Mouse (Mus musculus): Measurements from ENCODE around the gene Btd. TPM values are rescaled to one million over a fixed set of nuclear protein-coding genes. Genes with fewer than 3 reads are reported as not detected.
A peak's percentile ranks its signal among the peaks of the same experiment; 100 is the strongest.

Btd gene
- polyA plus RNA-seq, 1 experiment, result 14.7 TPM

DNA sequence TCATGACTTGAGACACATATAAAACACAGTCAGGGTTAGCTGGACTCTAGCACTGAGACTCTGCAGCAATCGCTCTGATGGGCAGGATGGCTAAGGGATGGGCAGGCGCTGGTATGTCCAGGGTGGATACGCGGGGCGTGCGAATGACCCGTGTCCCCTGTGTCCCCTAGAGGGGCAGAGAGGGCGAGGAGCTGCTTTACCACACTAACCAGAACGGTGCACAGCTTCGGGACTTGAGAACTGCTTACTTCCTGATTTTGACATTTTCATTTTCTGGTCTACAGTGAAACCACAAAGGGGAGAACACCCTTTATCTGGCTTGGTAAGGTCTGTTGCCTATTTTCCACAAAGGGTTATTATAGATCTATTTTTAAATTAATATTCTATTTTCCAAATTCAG is 44.9 kb downstream of the Btd start:
- no peaks in the 10 kb centered on the region for H3K36me3 ChIP-seq (ENCODE audit: control insufficient read depth, insufficient read depth)
- H3K27me3 ChIP-seq (ENCODE audit: control insufficient read depth, insufficient read depth, insufficient read length), result no peaks in the 10 kb centered on the region
- no peak for TF ChIP-seq TCF12 (IDR thresholded peaks at IDR 0.05; ENCODE audit: insufficient read depth, poor library complexity, severe bottlenecking)
- TF ChIP-seq MYOD1 (IDR thresholded peaks at IDR 0.05; ENCODE audit: control insufficient read depth in 1 of 3, insufficient read length in 2 of 3, low read depth in 2 of 3), result no peak
- no peak for TF ChIP-seq POLR2AphosphoS2 (IDR thresholded peaks at IDR 0.05; ENCODE audit: insufficient read length, low read depth)
- no peak for TF ChIP-seq REST (IDR thresholded peaks at IDR 0.05; ENCODE audit: insufficient read depth, insufficient read length)
- H3K4me2 ChIP-seq (ENCODE audit: low read depth), result no peak overlapping the region
- H3ac ChIP-seq (ENCODE audit: control insufficient read depth, insufficient read length), result no peak overlapping the region
- no peak overlapping the region for H3K4me3 ChIP-seq
- H3K79me2 ChIP-seq (ENCODE audit: control insufficient read depth, insufficient read depth), result no peaks in the 10 kb centered on the region

GRCm38 (mm10) chr14:31686231-31686630 is 45.4 kb downstream of the Btd start:
- TF ChIP-seq MAX (IDR thresholded peaks at IDR 0.05; ENCODE audit: low read depth) (no peak), POLR2A (IDR thresholded peaks at IDR 0.05; ENCODE audit: insufficient read length, low read depth) (no peak), MYOD1 (IDR thresholded peaks at IDR 0.05; ENCODE audit: control insufficient read depth in 1 of 3, insufficient read length in 2 of 3, low read depth in 2 of 3) (peak in 1 of 3 experiments; percentile 6)
- Histone ChIP-seq H3K36me3 (ENCODE audit: control insufficient read depth, insufficient read depth) (no peaks in the 10 kb centered on the region), H3K4me2 (ENCODE audit: low read depth) (no peak overlapping the region), H3K79me2 (ENCODE audit: control insufficient read depth, insufficient read depth) (no peaks in the 10 kb centered on the region), H3ac (ENCODE audit: control insufficient read depth, insufficient read length) (no peak overlapping the region), H3K4me3 (no peak overlapping the region), H3K27me3 (ENCODE audit: control insufficient read depth, insufficient read depth, insufficient read length) (no peaks in the 10 kb centered on the region)

- Histone ChIP-seq H3K79me2 (ENCODE audit: control insufficient read depth, insufficient read depth) (no peaks in the 10 kb centered on the region), H3K27me3 (ENCODE audit: control insufficient read depth, insufficient read depth, insufficient read length) (no peaks in the 10 kb centered on the region), H3K4me3 (no peak overlapping the region), H3K36me3 (ENCODE audit: control insufficient read depth, insufficient read depth) (no peaks in the 10 kb centered on the region), H3K4me2 (ENCODE audit: low read depth) (no peak overlapping the region), H3ac (ENCODE audit: control insufficient read depth, insufficient read length) (no peak overlapping the region)
- no peak for TF ChIP-seq MYOD1 (IDR thresholded peaks at IDR 0.05; ENCODE audit: control insufficient read depth in 1 of 3, insufficient read length in 2 of 3, low read depth in 2 of 3)
- no peak for TF ChIP-seq E2F4 (IDR thresholded peaks at IDR 0.05; ENCODE audit: insufficient read depth)
- no peak for TF ChIP-seq USF1 (IDR thresholded peaks at IDR 0.05; ENCODE audit: low read depth)
- TF ChIP-seq POLR2AphosphoS2 (IDR thresholded peaks at IDR 0.05; ENCODE audit: insufficient read length, low read depth), result peak; percentile 54
- TF ChIP-seq CEBPB (IDR thresholded peaks at IDR 0.05; ENCODE audit: insufficient read depth, poor library complexity, severe bottlenecking), result no peak
- no peak for TF ChIP-seq TCF3 (IDR thresholded peaks at IDR 0.05; ENCODE audit: insufficient read length, low read depth)
- no peak for TF ChIP-seq TCF12 (IDR thresholded peaks at IDR 0.05; ENCODE audit: insufficient read depth, poor library complexity, severe bottlenecking)
- no peak for TF ChIP-seq REST (IDR thresholded peaks at IDR 0.05; ENCODE audit: insufficient read depth, insufficient read length)
Measured at GRCm38 (mm10) chr14:31692536-31692935, 51.7 kb downstream of the Btd start.

DNA sequence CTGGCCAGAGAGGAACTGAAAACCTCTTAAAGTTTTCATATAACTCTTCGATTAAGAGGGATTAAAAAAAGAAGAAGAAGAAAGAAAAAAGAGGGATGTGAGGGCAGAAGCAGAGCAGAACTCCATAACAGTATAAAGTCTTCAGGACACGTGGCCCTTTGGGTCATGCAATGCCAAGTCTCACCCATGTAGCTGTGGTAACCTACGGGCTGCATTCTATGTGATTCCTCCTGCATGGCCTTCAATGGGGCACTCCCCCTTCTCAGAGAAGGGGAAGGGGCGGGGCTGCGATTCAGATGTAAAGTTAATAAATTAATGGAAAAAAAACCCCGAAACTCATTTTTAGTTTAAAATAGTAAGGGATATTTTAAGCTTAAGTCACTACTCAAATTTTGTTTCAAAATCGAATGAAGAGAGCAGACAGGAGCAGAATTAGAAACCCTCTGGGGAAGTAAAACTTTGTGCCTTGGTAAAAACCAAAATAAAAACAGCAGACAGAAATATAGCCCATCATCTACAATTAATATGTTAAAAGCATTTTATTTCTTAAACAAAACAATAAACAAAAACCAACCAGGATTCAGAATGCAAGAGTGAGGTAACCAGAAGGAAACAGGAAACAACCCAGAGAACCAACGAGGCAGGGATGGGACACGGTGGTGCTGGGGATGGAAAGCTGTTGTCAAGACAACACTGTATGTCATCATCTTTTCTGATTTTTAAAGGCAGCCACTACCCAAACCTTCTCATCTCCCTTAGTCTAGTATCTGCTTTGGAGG is 55.6 kb downstream of the Btd start:
- no peak overlapping the region for H3ac ChIP-seq (ENCODE audit: control insufficient read depth, insufficient read length)
- H3K4me3 ChIP-seq, result no peak overlapping the region
- no peaks in the 10 kb centered on the region for H3K27me3 ChIP-seq (ENCODE audit: control insufficient read depth, insufficient read depth, insufficient read length)
- no peak overlapping the region for H3K4me2 ChIP-seq (ENCODE audit: low read depth)
- H3K79me2 ChIP-seq (ENCODE audit: control insufficient read depth, insufficient read depth), result no peaks in the 10 kb centered on the region
- TF ChIP-seq SRF (IDR thresholded peaks at IDR 0.05; ENCODE audit: control insufficient read depth, insufficient read length, low read depth) (no peak), MAX (IDR thresholded peaks at IDR 0.05; ENCODE audit: low read depth) (no peak), TCF3 (IDR thresholded peaks at IDR 0.05; ENCODE audit: insufficient read length, low read depth) (no peak), E2F4 (IDR thresholded peaks at IDR 0.05; ENCODE audit: insufficient read depth) (no peak), MYOD1 (IDR thresholded peaks at IDR 0.05; ENCODE audit: control insufficient read depth in 1 of 3, insufficient read length in 2 of 3, low read depth in 2 of 3) (no peak), CEBPB (IDR thresholded peaks at IDR 0.05; ENCODE audit: insufficient read depth, poor library complexity, severe bottlenecking) (no peak), TCF12 (IDR thresholded peaks at IDR 0.05; ENCODE audit: insufficient read depth, poor library complexity, severe bottlenecking) (no peak), MYOG (IDR thresholded peaks at IDR 0.05; ENCODE audit: control insufficient read depth in 1 of 3, insufficient read depth in 1 of 3, insufficient read length in 2 of 3, low read depth in 2 of 3) (no peak), USF1 (IDR thresholded peaks at IDR 0.05; ENCODE audit: low read depth) (no peak), POLR2AphosphoS2 (IDR thresholded peaks at IDR 0.05; ENCODE audit: insufficient read length, low read depth) (no peak), REST (IDR thresholded peaks at IDR 0.05; ENCODE audit: insufficient read depth, insufficient read length) (no peak), POLR2A (IDR thresholded peaks at IDR 0.05; ENCODE audit: insufficient read length, low read depth) (no peak)
- peaks cover 10% of the 10 kb centered on the region for H3K36me3 ChIP-seq (ENCODE audit: control insufficient read depth, insufficient read depth)

- TF ChIP-seq CEBPB (IDR thresholded peaks at IDR 0.05; ENCODE audit: insufficient read depth, poor library complexity, severe bottlenecking) (no peak), REST (IDR thresholded peaks at IDR 0.05; ENCODE audit: insufficient read depth, insufficient read length) (no peak), USF1 (IDR thresholded peaks at IDR 0.05; ENCODE audit: low read depth) (no peak), MYOG (IDR thresholded peaks at IDR 0.05; ENCODE audit: control insufficient read depth in 1 of 3, insufficient read depth in 1 of 3, insufficient read length in 2 of 3, low read depth in 2 of 3) (no peak)
- H3K4me2 ChIP-seq (ENCODE audit: low read depth), result no peak overlapping the region
- peaks cover 16% of the 10 kb centered on the region for H3K36me3 ChIP-seq (ENCODE audit: control insufficient read depth, insufficient read depth)
- H3ac ChIP-seq (ENCODE audit: control insufficient read depth, insufficient read length), result no peak overlapping the region
- H3K27me3 ChIP-seq (ENCODE audit: control insufficient read depth, insufficient read depth, insufficient read length), result no peaks in the 10 kb centered on the region
- no peak overlapping the region for H3K4me3 ChIP-seq
- H3K79me2 ChIP-seq (ENCODE audit: control insufficient read depth, insufficient read depth), result no peaks in the 10 kb centered on the region
Measured at GRCm38 (mm10) chr14:31696985-31697303, 56.1 kb downstream of the Btd start.

Measured in myocyte (in vitro differentiated cells).